Mouse (Mus musculus) hindbrain, embryonic 11.5 days (tissue): ENCODE measurements at regions not wholly inside any gene's neighbourhood (a gene's known extent, or its start where the extent isn't known, plus 50 kb on each side); places are given as distances from the start of the nearest gene placed in this dataset.

ENCODE experiments used
- ATAC-seq: fragments of 200-750 bp; cut with Nextera tagmentation; 2 replicates; pipeline ENCODE4 v1.8.0; 2017; ENCODE audit warnings: mild to moderate bottlenecking, moderate TSS enrichment, moderate library complexity; ENCODE audit not compliant: low FRiP score
- DNase-seq: peaks from one replicate; pipeline ENCODE4 v3.0.0-alpha.2; 2015; ENCODE audit warnings: low spot score
- H3K27ac ChIP-seq: fragments of 300-500 bp; sonication (generic); 2 replicates; pipeline ENCODE4 v1.5.1; 2014; ENCODE audit warnings: mild to moderate bottlenecking, low read depth, low read length
- H3K27me3 ChIP-seq: fragments of 300-500 bp; sonication (generic); 2 replicates; pipeline ENCODE4 v1.6.1; 2014; ENCODE audit warnings: mild to moderate bottlenecking, low read length, moderate library complexity, mixed read lengths; ENCODE audit not compliant: control insufficient read depth, insufficient read depth
- H3K36me3 ChIP-seq: fragments of 300-500 bp; sonication (generic); 2 replicates; pipeline ENCODE4 v1.6.1; 2014; ENCODE audit warnings: mild to moderate bottlenecking, low read length, moderate library complexity, mixed read lengths; ENCODE audit not compliant: control insufficient read depth, insufficient read depth
- H3K4me1 ChIP-seq: fragments of 300-500 bp; sonication (generic); replicated peaks from 2 replicates; pipeline ENCODE4 v1.6.1; 2014; ENCODE audit warnings: low read length, mixed read lengths; ENCODE audit not compliant: control insufficient read depth, insufficient read depth
- H3K4me2 ChIP-seq: fragments of 300-500 bp; sonication (generic); replicated peaks from 2 replicates; pipeline ENCODE4 v1.6.1; 2014; ENCODE audit warnings: mild to moderate bottlenecking, low read depth, low read length
- H3K4me3 ChIP-seq: fragments of 300-500 bp; sonication (generic); 2 replicates; pipeline ENCODE4 v1.5.1; 2014; ENCODE audit warnings: low read depth, low read length
- H3K9ac ChIP-seq: fragments of 300-500 bp; sonication (generic); 2 replicates; pipeline ENCODE4 v1.6.1; 2014; ENCODE audit warnings: low read depth, low read length
- H3K9me3 ChIP-seq: fragments of 300-500 bp; sonication (generic); 2 replicates; pipeline ENCODE4 v1.6.1; 2016; ENCODE audit warnings: low read length; ENCODE audit not compliant: control insufficient read depth
- WGBS: fragments of 180-500 bp; shearing (Covaris S2); extraction: QIAGEN DNeasy Blood & Tissue Kit; methylation state at CpG from one replicate; pipeline ENCODE4 v1.1.7; 2014; 5-methylcytosine and 5-hydroxymethylcytosine counted together

DNA sequence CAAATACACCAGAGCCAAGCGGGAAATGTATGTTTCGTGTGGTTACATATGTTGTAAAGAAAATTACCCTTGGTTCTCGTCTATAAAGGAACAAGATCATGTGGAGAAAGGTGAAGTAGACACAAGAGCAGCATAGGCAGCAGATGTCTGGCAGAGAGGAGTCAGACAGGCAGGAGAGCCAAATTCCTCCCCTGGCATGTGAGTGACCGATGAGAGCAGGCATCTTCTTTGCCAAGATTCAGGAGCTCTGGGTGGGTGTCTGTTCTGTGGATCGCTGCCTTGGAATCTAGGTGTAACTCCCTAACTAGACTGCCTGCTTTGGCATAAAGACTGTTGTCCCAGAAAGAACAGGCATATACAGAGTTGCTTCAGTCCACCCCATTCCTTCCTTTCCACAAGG, 275.1 kb upstream of the Col8a1 start:
- DNase-seq (no peak), ATAC-seq (no peak)
- Histone ChIP-seq H3K9ac (no peak overlapping the region), H3K27ac (no peak overlapping the region), H3K4me1 (no peaks in the 10 kb centered on the region), H3K4me3 (no peak overlapping the region), H3K9me3 (no peaks in the 10 kb centered on the region), H3K27me3 (no peaks in the 10 kb centered on the region), H3K36me3 (no peaks in the 10 kb centered on the region), H3K4me2 (no peak overlapping the region)
- 85% methylated on average over 5 of the region's 5 CpGs for WGBS

DNA sequence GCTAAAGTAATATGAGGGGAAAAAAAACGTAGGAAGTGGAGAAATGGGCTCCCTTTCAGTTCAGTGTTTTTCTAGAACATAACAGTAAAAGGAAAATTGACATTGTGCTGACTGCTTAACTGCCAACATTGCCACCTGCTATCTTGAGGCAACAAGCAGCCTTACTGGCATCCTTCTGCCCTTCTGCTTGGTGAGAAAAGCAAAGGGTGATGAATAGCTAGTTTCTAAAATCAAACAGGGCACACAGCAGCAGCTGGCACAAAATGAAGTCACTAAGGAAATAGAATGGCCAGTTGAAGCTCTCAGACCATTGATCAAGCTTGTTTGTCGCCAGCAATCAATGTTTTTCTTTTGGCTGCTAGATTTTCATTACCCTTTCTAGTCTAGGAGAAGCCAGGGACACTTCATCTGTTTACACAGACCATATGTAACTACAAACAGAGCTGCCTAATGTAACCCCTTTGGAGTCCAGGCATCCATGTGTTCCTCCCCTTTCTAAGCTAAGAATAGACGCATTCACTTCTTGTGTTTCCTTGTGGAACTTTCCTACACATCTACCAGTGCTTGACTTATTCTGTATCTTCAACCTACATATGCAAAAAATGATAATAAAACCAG, 314.2 kb upstream of the Col8a1 start:
- Histone ChIP-seq H3K36me3 (no peaks in the 10 kb centered on the region), H3K27ac (no peak overlapping the region), H3K9me3 (no peaks in the 10 kb centered on the region), H3K4me1 (no peaks in the 10 kb centered on the region), H3K4me2 (no peak overlapping the region), H3K27me3 (no peaks in the 10 kb centered on the region), H3K9ac (no peak overlapping the region), H3K4me3 (no peak overlapping the region)
- no peak for ATAC-seq
- DNase-seq: no peak
- WGBS: 73% methylated on average over 3 of the region's 3 CpGs

DNA sequence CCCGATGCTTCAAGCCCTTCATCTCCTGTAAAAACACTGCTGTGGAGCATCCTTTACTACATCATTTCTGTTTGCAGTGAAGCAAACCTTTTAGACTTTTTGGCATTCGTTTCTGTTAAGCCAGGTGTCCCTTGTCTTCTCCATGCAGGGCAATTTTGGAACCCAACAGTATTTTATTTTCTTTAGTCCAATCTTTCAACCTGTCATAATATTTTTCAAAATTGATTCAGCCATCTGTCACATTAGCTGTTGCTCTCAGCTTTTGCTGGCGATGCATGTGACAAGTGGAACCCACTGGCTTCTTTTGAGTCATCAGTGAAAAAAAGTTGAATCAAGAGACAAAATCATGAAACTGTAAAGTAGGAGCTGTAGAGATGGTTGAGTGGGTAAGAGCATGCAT, 317.9 kb upstream of the Col8a1 start:
- 84% methylated on average over 3 of the region's 3 CpGs for WGBS
- Histone ChIP-seq H3K9me3 (no peaks in the 10 kb centered on the region), H3K4me2 (no peak overlapping the region), H3K27me3 (no peaks in the 10 kb centered on the region), H3K9ac (no peak overlapping the region), H3K36me3 (no peaks in the 10 kb centered on the region), H3K4me1 (no peaks in the 10 kb centered on the region), H3K4me3 (no peak overlapping the region), H3K27ac (no peak overlapping the region)
- ATAC-seq (no peak), DNase-seq (no peak)

DNA sequence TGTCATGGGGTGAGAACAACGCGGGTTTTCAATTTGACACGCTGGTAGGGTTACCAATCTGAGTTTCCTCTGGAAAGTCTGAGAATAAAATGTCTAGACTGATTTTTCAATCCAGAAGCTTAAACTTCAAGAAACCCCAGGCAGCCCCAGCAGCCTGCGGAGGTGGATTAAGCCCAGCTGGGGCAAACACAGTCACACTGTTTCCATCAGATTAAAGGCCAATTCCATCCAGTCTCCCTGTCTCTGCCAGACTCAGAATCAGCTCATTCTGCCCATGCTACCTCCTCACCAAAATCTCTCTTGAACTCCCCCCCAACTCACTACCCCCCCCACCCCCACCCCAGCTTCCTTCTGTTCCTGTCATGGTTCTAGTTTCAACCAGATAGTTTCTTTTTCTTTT, 307.9 kb upstream of the Dcbld2 start:
- Histone ChIP-seq H3K9me3 (no peaks in the 10 kb centered on the region), H3K4me2 (no peak overlapping the region), H3K36me3 (no peaks in the 10 kb centered on the region), H3K9ac (no peak overlapping the region), H3K27me3 (no peaks in the 10 kb centered on the region), H3K4me1 (no peaks in the 10 kb centered on the region), H3K27ac (no peak overlapping the region), H3K4me3 (no peak overlapping the region)
- no peak for ATAC-seq
- no peak for DNase-seq
- WGBS: 56% methylated on average over 4 of the region's 4 CpGs

DNA sequence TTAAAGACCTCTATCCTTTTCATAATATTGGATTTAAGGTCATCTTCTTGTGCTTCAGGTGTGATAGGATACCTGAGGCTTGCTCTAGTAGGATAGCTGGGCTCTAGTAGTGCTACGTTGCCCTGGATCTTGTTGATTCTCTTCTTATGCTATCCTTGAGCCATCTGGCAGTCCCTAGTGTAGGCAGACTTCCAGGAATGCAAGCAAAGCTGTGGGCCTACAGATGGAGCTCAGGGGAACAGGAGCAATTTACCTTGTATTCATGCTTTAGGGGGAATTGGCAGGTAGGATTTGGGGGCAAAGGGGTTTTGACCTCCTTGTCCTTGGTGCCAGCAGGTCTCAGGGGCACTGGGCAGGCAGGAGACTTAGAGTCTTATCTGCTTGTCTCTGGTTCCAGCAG, 297.8 kb upstream of the Dcbld2 start:
- no peak overlapping the region for H3K4me3 ChIP-seq
- 96% methylated on average over 1 of the region's 1 CpGs for WGBS
- no peaks in the 10 kb centered on the region for H3K36me3 ChIP-seq
- H3K27ac ChIP-seq: no peak overlapping the region
- no peaks in the 10 kb centered on the region for H3K4me1 ChIP-seq
- DNase-seq: no peak
- no peak overlapping the region for H3K9ac ChIP-seq
- no peaks in the 10 kb centered on the region for H3K9me3 ChIP-seq
- ATAC-seq: no peak
- H3K4me2 ChIP-seq: no peak overlapping the region
- H3K27me3 ChIP-seq: no peaks in the 10 kb centered on the region

DNA sequence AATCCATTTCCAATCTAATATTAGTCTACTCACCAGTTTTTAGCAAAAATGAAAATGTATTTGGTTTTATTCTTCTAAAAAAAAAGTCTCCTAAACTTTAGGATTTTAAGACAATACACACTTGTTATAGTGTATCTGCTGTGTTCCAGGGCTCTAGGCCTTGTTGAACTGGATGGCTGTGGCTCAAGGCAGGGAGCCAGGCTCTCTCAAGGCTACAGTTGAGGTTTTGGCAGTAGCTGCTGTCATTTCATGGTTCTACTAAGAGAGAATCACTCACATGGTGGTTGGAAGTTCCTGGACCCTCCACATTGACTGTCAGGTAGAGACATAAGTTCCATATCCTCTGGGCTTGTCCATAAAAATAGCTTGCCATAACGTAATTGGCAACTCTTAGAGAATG, 282.2 kb upstream of the Dcbld2 start:
- H3K27me3 ChIP-seq: no peaks in the 10 kb centered on the region
- H3K27ac ChIP-seq: no peak overlapping the region
- no peaks in the 10 kb centered on the region for H3K4me1 ChIP-seq
- DNase-seq (no peak), ATAC-seq (no peak)
- H3K36me3 ChIP-seq: no peaks in the 10 kb centered on the region
- H3K9ac ChIP-seq: no peak overlapping the region
- H3K9me3 ChIP-seq: no peaks in the 10 kb centered on the region
- no peak overlapping the region for H3K4me2 ChIP-seq
- 79% methylated on average over 1 of the region's 1 CpGs for WGBS
- no peak overlapping the region for H3K4me3 ChIP-seq

DNA sequence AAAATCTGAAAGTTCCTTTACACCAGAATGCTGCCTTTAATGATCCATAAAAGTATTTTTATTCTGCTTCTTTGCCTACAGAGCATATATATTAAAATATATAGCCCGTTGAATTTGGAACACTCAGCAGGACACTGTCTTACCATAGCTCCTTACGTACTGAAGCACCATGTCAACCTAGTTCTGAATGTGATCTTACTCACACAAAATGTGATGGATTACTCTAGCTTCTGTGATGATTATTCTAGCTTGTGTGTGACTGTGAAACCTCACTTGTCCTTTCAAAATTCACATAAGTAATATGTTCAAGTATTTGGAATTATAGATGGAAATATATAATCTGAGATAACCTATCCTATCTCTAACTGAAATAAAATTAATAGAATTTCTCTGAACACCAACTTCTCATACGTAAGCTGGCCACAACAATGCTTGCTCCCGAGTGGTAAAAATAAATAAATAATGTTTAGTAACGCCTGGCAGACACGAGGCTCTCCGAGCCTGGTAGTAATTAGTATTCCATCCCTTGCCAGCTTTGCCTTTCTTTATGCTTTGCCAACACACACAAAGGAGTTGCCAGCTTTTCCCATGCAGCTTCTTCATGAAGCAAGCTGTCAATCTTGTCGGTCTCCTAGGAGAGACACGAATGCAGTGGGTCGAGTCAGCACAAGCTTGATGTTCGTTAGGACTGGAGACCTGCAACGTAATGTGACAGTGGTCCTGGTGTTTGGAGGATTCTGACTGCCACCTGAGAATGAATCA, 271.9 kb upstream of the Dcbld2 start:
- WGBS: 51% methylated on average over 12 of the region's 12 CpGs
- H3K4me1 ChIP-seq: no peaks in the 10 kb centered on the region
- DNase-seq (peak; percentile 16), ATAC-seq (peak; percentile 80)
- no peak overlapping the region for H3K4me3 ChIP-seq
- H3K27ac ChIP-seq: no peak overlapping the region
- no peak overlapping the region for H3K4me2 ChIP-seq
- H3K9ac ChIP-seq: no peak overlapping the region
- H3K27me3 ChIP-seq: no peaks in the 10 kb centered on the region
- H3K9me3 ChIP-seq: no peaks in the 10 kb centered on the region
- H3K36me3 ChIP-seq: no peaks in the 10 kb centered on the region

DNA sequence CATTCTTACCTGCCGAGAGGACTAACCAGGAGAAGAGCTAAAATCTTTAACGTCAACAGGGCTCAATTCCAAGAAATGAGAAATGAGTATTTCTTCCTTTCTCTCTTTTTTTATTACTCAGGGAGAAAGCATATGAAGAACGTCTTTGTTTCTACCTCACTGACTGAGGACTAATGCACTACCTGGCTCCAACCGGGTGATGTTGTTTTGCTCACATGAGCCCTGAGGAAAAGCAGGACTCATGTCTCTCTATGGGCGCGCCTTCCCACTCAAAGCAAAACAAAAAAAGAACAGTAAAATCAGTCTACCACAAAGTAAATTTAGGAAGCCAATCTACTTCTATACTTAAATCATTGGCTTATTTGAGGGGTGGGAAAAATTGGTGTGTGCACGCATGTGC, 271.3 kb upstream of the Dcbld2 start:
- ATAC-seq (no peak), DNase-seq (no peak)
- Histone ChIP-seq H3K27ac (no peak overlapping the region), H3K4me2 (no peak overlapping the region), H3K4me1 (no peaks in the 10 kb centered on the region), H3K36me3 (no peaks in the 10 kb centered on the region), H3K9me3 (no peaks in the 10 kb centered on the region), H3K4me3 (no peak overlapping the region), H3K27me3 (no peaks in the 10 kb centered on the region), H3K9ac (no peak overlapping the region)
- WGBS: 89% methylated on average over 7 of the region's 7 CpGs

DNA sequence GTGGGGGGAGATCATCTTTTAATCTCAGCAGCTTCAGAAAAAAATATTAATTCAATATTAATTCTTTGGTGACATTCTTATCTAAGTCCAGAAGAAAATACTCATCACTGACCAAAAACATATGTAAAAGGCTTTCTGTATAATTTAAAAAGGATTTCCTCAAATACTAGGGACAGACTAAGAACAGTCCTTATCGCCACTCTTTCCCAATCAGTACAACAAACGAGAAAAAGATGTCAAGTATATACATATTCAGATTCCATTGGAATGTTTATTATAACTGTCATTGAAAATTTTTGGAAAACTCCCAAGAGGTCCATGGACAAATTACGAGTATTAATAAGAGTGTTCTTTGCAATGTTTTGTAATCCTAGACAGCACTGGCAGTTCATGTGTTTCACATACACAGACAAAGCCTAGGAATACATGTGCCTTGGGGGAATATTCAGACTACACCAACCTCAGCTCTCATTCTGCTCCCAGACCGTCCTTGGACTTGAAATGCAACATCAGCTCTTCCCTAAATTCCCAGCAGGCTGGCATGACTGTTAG, 270.4 kb upstream of the Dcbld2 start:
- Histone ChIP-seq H3K4me1 (no peaks in the 10 kb centered on the region), H3K4me3 (no peak overlapping the region), H3K27me3 (no peaks in the 10 kb centered on the region), H3K4me2 (no peak overlapping the region), H3K36me3 (no peaks in the 10 kb centered on the region), H3K27ac (no peak overlapping the region), H3K9me3 (no peaks in the 10 kb centered on the region), H3K9ac (no peak overlapping the region)
- no peak for DNase-seq
- WGBS: 81% methylated on average over 4 of the region's 4 CpGs
- ATAC-seq: no peak
